Mouse (Mus musculus): Measurements from ENCODE around the gene Ubfd1.
A peak's percentile ranks its signal among the peaks of the same experiment; 100 is the strongest.
"Not testable (repeated sequence)": the region's sequence is repeated elsewhere in the genome, so short reads cannot be mapped to it uniquely, and the experiment has no call there.

Gene Ubfd1

DNA sequence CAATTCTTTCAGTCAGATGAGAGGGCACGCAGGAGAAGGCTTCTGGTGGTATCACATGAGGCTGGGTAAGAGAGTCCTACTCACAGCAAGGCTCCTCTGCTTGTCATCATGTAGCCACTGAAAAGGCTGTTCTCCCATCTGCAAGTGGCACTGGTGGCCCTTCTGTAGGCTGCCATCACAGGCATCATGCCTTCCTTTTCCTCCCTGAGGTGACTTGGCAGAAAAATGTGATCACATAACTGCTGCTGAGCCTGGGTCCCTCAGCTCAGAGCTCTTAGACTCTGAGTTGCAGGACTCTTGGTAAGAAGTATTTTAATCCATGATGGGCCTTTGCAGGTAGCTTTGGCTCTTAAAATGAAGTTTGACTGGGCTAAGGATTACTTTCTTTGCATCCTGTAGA lies 14.1 kb downstream of the Ubfd1 start:
- DNase-seq (ENCODE audit: extremely low spot score, low read depth, low spot score): no peak

DNA sequence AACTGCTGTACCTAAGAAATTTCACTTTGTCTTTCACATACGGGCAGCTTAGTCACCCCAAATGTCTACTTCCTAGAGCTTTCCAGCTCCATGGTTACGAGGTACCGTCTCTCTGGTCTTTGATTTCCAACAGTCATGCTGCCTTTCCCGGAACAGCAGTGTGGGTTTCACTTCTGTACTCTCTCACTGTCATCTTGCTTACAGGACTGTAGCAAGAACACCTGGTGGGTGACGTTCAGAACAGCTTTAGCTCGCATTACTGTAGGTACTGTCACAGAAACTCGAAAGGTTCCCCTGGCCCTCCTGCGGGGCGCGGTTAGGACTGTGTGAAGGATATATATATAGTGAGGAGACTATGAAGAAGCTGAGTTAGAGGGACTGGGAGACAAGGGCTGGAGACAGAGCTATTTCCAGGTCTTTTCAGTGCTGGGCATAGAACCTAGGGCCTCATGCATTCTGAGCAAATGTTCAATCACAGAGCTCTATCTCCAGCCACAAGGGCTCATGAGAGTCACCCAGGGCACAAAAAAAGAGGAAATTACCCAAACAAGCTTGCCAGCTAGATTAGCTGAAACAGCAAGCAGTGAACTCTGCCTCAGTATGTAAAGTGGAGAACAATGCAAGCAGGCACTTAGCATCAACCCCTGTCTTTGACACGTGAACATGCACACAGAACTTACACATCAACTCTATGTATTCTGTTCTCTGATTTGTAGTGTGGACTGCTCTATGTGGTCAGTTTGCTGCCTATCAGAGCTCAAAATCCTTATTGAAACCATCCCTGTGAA lies 20.4 kb downstream of the Ubfd1 start:
- no peak for DNase-seq (ENCODE audit: extremely low spot score, low read depth, low spot score)

DNA sequence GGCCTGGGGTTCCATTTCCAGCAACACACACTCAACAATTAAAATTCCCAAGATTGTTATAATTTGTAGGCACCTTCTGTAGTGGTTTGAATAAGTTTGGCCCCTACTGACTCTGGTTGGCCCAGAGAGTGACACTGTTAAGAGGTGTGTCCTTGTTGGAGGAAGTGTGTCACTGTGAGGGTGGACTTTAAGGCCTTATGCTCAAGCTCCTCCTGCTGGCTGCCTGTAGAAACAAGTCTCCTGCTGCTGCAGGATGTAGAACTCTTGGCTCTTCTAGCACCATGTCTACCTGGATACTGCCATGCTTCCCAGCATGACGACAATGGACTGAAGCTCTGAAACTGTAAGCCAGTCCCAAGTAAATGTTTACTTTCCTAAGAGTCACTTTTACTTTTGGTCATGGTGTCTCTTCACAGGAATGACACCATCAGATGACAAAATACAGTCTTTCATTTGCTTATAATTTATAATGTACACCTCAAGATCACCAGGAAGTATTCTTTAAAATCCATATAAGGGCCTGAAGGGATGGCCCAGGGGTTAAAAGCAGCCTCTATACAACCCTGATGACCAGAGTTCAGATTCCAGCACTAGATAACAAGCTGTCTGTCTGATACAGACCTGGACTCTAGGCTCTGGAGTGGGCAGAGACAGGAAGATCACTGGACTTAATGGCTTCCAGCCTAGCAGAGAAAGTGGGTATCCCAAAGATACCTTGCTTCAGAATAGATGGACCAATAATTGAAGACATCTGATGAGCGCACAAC lies 27.8 kb downstream of the Ubfd1 start:
- DNase-seq (ENCODE audit: extremely low spot score, low read depth, low spot score): no peak

DNA sequence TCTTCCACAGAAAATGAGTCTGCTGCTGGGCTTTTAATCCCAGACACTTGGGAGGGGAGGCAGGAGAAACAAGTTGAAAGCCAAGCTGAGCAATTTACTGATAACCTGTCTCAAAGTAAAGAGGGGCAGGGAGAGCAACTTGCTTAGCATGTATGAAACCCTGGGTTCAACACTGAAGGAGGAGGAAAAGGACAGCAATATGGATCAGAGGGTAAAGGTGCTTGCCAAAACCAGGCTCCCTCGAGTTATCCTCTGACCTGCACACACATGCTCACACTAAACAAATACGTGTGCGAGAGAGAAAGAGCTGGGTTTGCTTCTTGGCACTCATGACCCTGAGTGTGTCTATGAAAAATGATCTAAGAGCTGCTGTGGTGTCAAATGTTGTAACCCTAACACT lies 31.0 kb downstream of the Ubfd1 start:
- DNase-seq (ENCODE audit: extremely low spot score, low read depth, low spot score): no peak

DNA sequence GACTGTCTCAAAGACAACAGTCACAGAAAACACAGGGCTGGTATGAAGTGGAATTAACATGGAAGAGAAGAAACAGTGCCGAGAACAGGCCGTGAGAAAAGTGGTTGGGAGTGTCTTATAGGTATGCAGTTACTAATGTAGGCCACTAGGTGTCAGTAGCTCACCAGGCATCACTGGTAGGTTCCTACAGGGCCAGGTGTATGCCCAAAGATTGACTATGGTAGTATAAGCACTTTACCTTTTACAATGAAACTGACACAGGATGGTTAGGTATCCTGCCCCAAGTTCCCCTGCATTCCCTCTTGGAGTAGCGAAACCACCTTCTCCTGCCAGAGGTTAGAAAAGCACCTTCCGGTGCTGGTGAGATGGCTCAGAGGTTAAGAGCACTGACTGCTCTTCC lies 32.2 kb downstream of the Ubfd1 start:
- DNase-seq (ENCODE audit: extremely low spot score, low read depth, low spot score): peak; percentile 37

DNA sequence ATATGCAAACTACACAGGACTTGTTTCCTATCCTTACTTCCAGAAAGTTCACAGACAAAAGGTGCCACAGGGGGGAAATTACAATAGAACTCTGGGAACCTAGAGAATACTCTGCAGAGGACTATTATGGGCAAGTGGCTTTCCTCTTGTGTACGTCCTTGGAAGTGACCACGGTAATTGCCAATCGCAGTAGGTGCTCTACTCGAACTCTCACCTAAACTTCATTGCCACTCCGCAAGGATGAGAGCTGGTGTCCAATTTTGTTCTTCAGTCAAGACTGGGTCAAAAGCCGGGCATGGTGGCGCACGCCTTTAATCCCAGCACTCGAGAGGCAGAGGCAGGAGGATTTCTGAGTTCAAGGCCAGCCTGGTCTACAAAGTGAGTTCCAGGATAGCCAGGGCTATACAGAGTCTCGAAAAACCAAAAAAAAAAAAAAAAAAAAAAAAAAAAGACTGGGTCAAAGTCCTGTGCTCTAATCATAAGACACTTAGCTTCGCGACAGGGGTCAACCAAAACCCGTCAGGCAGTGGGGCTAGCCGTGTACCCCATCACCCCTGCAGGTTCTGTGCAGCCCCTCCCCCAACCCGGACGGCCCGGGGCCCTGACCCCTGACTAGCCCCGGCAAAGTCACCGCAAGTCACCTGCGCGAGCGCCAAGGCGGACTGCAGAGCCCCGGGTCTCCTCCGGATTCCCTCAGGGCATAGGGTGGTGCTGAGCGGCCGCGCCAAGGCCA lies 34.2 kb downstream of the Ubfd1 start:
- DNase-seq (ENCODE audit: extremely low spot score, low read depth, low spot score): not testable (repeated sequence)

DNA sequence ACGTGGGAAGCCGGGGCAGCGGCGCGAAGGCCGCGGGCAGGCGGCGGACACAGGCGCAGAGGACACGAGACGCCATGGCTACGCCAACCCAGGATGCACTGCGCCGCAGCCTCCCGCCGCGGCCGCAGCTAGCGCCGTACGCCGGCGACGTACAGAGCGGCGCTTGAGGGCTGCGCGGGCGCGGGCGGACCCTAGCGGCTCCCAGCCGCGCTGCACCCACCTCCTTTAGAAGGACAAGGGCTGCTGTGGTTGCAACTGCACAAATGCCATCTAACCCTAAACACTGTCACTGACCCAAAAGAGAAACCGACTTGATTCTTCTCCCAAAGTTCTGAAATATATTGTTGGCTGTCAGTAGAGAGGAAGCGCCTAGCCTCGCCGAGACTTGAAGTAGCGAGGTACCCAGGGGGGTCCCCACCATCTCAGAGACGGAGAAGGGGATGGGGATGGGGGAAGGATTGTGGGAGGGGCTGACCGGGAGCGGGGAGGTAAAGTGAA lies 34.8 kb downstream of the Ubfd1 start, which contains the start of gene Ndufab1:
Ndufab1 (minus strand) TSS at position 140 of the 498 bp plus-strand sequence.
- peak; percentile 77 for DNase-seq (ENCODE audit: extremely low spot score, low read depth, low spot score)

DNA sequence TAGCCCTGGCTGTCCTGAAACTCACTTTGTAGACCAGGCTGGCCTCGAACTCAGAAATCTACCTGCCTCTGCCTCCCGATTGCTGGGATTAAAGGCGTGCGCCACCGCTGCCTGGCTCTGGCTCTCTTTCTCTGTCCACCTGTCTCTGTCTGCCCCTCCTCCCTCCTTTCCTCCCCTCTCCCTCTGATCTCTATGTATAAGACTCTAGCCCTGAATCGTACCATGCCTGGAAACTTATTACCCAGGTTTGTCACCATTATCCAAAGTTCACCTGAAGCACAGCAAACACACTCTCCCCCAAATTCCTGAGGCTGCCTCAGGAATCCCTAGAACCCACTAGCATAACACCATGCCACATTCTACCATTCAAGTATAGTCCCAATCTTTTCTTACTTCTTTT lies 41.2 kb downstream of the Ubfd1 start:
- DNase-seq (ENCODE audit: extremely low spot score, low read depth, low spot score): no peak

DNA sequence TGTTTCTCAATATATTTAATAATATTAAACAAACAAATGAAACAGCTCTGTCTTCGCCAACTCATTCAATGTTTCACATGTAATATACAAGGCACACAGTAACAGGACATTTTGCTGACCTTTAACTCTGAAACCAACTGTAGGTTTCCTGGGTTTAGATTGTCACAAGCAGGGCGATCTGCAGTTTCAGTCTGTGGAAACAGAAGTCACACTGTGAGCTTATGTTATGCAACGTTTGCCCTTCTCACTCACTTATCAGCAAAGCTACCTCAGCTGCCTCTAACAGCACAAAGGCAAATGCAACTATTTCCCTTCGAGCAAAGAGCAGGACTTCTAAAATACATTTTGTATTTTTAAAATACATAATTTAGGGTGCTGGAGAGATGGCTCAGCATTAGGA lies 56.5 kb downstream of the Ubfd1 start:
- DNase-seq (ENCODE audit: extremely low spot score, low read depth, low spot score): no peak

DNA sequence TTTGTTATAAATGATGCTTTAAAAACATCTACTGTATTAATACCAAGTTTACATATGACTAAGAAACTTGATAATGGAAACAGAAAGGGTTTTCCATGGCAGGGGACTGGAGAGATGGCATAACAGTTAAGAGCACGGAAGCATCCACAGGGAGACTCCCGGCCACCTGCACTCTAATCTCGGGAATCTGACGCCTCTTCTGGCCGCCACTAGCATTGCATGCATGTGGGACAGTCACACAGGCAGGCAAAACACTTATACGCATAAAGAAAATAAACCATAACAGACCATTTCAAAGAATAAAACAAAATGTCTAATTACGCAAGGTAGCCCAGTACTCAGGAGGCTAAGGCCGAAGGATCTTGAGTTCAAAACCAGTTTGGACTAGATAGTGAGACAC lies 58.7 kb downstream of the Ubfd1 start:
- no peak for DNase-seq (ENCODE audit: extremely low spot score, low read depth, low spot score)

DNA sequence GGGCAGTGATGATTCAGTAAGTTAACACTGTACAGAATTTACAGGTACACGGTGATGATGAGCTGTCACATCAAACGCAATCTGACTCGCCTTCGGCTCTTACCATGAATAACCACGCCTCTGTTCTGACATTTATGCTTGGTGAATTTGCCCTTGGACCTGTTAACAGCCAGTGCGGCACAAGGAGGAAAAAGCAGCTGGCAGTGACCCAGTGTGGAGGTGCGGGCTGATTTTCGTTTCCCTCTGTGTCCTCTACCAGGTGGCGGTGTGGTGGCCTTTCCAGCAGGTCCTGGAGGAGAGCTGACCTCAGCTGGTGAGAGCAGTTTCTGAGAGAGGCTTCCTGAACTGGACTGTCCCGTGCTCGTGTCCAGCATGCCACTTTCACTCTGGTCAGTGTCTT lies 60.0 kb downstream of the Ubfd1 start:
- no peak for DNase-seq (ENCODE audit: extremely low spot score, low read depth, low spot score)

Measured in hindlimb bud, embryonic 11.5 days (tissue).